Mouse (Mus musculus): ENCODE results near the gene Sde2. TPM values are rescaled to one million over a fixed set of nuclear protein-coding genes. Genes with fewer than 3 reads are reported as not detected.

The Sde2 gene
- 10 to 100 TPM; 23.1 to 23.8 TPM for total RNA-seq (2021)
- long read RNA-seq, transcript Sde2-201 (7 exons, 3,213 nt), result major isoform, 79 of 80 reads
- long read RNA-seq, partial matches to known transcripts, result 0 of 80 reads
- long read RNA-seq, other reads (novel, unspliced or antisense), result 0 of 80 reads

GRCm38 (mm10) chr1:180850316-180851270, at the start of gene Sde2:
TSS of gene Sde2 (plus strand) at chr1:180851127.
- peak; percentile 99 to 100 for DNase-seq (ENCODE audit: low spot score in 2 of 2)

DNA sequence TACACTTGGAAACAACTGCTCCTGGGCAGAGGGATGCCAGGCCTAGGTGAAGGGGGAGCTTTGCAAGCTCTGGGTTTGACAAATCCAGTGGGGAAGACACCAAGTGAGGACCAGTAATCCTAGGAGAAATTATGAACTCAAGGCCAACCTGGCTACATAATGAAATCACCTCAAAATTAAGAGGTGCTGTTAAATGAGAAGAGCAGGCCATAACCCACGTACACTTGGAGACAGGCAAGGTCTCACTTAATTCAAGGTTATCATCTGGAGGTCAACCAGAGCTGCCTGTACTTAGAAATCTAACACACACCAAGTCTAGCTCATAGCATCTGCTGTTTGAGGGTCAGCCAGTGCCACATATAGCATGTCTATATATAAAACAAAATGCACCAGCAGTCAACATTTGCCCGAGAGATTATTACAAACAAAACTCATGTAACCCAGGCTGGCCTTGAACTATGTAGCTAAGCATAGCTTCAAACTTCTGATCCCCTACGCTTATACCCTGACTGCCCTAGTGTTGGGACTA, 49.4 kb upstream of the Sde2 start:
- no peak for DNase-seq (ENCODE audit: low spot score in 2 of 2)

- no peak for DNase-seq (ENCODE audit: low spot score in 2 of 2)
Measured at GRCm38 (mm10) chr1:180803881-180804280, 47.0 kb upstream of the Sde2 start.

DNA sequence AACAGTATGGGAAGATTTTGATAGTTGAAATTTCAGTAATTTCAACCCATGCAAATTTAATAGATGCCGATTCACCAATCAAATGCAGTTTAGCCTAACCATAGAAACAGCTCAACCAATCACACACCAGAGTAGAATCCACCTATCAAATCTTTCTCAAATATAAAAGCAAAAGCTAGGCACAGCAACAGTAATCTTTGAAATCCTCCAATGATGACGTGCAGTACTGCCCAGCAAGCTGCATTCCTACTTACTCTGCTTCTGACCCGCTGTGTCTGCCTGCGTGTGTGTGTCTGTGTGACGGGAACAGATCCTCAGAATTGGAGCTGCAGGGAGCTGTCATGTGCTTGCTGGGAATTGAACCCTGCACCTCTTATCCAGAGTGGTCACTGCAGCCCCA, 42.1 kb upstream of the Sde2 start:
- DNase-seq (ENCODE audit: low spot score in 2 of 2), result no peak

GRCm38 (mm10) chr1:180810976-180811375, 40.0 kb upstream of the Sde2 start:
- DNase-seq (ENCODE audit: low spot score in 2 of 2), result no peak

GRCm38 (mm10) chr1:180811596-180812462, 39.1 kb upstream of the Sde2 start:
- DNase-seq (ENCODE audit: low spot score in 2 of 2), result peak in 1 of 2 experiments; percentile 48

GRCm38 (mm10) chr1:180812463-180813408, 38.2 kb upstream of the Sde2 start:
- peak; percentile 26 to 66 for DNase-seq (ENCODE audit: low spot score in 2 of 2)

DNA sequence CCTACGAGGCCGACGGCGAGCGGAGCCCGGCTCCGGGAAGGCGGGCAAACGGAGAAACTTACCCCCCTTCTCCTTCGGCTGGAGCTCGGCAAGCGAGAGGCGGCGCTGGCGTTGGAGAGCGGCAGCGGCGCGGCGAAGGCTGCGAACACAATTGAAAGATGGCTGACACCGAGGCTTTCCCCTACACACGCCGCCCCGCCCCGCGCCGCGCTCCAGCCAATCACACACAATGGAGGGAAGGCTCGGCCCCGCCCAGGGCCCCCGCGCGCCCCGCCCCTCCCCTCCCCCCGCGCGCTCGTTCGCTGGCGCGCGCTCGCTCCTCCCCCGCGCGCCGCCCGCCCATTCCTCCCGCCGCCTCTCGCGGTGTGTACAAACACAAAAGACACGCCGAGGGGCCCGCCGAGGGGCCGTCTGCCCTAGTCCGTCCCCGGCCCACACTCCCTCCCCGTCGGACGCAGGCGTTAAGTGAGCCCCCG, 37.5 kb upstream of the Sde2 start:
- DNase-seq (ENCODE audit: low spot score in 2 of 2), result peak; percentile 92 to 96

- DNase-seq (ENCODE audit: low spot score in 2 of 2), result peak in 1 of 2 experiments; percentile 55
Measured at GRCm38 (mm10) chr1:180813885-180814740, 36.8 kb upstream of the Sde2 start, which contains the start of gene H3f3a. TSS of gene H3f3a (minus strand) at chr1:180813943.

DNA sequence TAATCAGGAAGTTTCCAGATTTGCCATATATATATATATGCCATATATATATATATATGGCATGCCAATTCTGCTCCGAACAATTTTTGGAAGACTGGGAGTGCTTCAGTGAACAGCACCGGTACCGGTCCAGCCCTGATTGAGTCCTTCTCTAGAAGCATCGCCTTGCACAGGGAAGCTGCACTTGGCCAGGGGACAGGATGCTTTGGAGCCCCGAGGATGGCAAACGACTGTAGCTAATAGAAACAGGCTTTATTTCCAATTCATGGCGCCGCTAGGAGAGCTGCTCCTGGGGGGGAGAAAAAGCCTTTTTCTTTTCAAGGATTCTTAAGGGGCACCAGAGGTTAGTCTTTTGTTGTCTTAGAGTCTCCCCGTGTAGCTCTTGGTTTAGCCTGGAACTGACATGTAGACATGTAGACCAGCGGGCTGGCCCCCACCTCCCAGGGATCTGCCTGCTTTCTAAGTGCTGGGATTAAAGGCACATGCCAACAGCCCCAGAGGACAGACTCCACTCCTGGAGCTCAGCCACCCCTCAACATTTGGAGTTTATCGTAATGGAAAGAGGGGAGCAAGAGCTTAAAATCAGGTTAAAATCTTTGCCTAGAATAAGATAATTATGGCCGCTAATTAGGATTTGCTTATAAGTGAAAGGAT, 35.4 kb upstream of the Sde2 start:
- DNase-seq (ENCODE audit: low spot score in 2 of 2), result no peak

- no peak for DNase-seq (ENCODE audit: low spot score in 2 of 2)
Measured at GRCm38 (mm10) chr1:180818000-180818399, 32.9 kb upstream of the Sde2 start.

DNA sequence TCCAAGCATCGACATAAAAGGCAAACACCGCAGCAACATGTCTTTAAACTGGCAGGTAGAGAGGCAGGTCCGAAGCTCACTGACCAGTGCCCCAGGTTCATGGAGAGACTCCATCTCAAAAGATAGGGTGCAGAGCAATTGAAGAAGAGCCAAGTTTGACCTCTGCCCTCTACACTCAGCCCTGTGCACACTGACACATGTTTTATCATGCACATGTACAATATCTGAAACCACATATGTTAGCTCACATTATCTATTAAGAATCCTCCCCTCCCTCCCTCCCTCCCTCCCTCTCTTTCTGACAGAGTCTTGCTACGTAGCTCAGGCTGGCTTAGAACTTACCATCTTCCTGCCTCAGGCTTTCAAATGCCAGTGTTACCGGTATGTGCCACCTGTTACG, 29.8 kb upstream of the Sde2 start:
- no peak for DNase-seq (ENCODE audit: low spot score in 2 of 2)

DNA sequence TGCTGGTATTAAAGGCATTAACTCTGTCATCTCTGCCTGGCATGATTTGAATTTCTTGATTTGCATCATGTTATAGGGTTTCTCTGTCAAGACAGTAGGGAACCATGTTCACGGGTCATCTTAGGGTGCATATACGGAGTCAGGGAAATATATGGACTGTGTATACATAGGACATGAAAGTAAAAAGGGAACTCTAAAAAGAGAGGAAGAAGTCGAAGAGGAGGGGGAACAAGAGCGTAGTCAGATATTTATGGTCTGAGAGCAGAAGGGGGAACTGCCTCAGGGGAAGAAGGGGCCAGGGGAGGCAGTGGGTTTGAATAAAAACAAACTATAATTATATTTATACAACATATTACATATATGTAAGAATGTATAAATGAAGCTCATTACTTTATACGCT, 28.7 kb upstream of the Sde2 start:
- DNase-seq (ENCODE audit: low spot score in 2 of 2), result no peak

- DNase-seq (ENCODE audit: low spot score in 2 of 2), result no peak
Measured at GRCm38 (mm10) chr1:180823716-180824115, 27.2 kb upstream of the Sde2 start.

DNA sequence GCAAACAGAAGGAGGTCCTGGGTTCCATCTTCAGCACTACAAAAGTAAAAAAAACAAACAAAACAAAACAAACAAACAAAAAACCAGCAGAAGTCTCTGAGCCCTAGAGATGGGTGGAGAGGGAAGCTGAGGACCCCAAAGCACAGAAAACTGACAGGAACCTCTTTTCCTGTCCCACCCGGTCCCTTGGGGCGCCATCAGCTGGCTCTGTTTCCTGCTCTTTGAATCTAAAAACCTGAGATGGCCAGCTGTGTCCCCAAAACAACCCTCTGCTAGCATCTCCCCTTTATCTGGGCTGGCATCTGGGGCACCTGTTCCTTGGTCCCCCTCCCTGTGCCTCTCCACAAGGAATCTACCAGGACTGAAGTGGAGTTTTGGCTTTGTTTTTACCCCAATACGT, 26.2 kb upstream of the Sde2 start:
- no peak for DNase-seq (ENCODE audit: low spot score in 2 of 2)

GRCm38 (mm10) chr1:180826634-180827033, 24.3 kb upstream of the Sde2 start:
- DNase-seq (ENCODE audit: low spot score in 2 of 2), result no peak

DNA sequence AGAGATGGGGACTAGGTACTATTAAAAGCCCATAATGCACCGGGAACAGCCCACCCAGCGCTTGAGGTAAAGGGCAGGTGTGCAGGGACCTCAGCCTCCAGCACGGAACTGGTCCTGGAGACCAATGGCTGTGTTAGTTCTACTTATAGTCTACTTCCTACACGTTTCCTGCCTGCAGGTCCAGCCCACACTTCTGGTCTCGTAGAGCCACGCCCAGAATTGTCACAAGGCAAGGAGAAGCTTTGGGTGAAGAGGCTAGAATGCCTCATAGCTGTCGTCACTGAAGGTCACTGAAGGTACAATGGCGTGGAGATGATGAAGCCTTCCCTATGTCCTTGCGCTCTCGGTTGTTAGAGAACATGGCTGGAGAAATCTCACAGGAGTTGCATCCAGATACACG, 21.2 kb upstream of the Sde2 start:
- DNase-seq (ENCODE audit: low spot score in 2 of 2), result no peak

- no peak for DNase-seq (ENCODE audit: low spot score in 2 of 2)
Measured at GRCm38 (mm10) chr1:180830175-180830574, 20.8 kb upstream of the Sde2 start.
